Mouse (Mus musculus) myocyte (in vitro differentiated cells): ENCODE measurements at regions not wholly inside any gene's neighbourhood (a gene's known extent, or its start where the extent isn't known, plus 50 kb on each side); places are given as distances from the start of the nearest gene placed in this dataset.

Experiments used
- H3K27me3 ChIP-seq: one replicate; pipeline ENCODE4 v1.6.1; 2011; ENCODE audit not compliant: control insufficient read depth, insufficient read depth, insufficient read length
- H3K36me3 ChIP-seq: one replicate; pipeline ENCODE4 v1.6.1; 2011; ENCODE audit not compliant: control insufficient read depth, insufficient read depth
- H3K4me2 ChIP-seq: one replicate; pipeline ENCODE4 v1.6.1; 2011; ENCODE audit warnings: low read depth, control low read depth
- H3K4me3 ChIP-seq: one replicate; pipeline ENCODE4 v1.5.1; 2011; ENCODE audit warnings: mild to moderate bottlenecking, control low read depth, moderate library complexity
- H3K79me2 ChIP-seq: one replicate; pipeline ENCODE4 v1.6.1; 2011; ENCODE audit not compliant: control insufficient read depth, insufficient read depth
- H3ac ChIP-seq: one replicate; pipeline ENCODE4 v1.6.1; 2011; ENCODE audit not compliant: control insufficient read depth, insufficient read length
- CEBPB ChIP-seq: IDR thresholded peaks from 2 replicates; pipeline ENCODE4 v1.6.1; 2011; ENCODE audit warnings: mild to moderate bottlenecking, moderate library complexity; ENCODE audit not compliant: poor library complexity, insufficient read depth, severe bottlenecking
- E2F4 ChIP-seq: IDR thresholded peaks from one replicate; pipeline ENCODE4 v1.6.1; 2011; ENCODE audit warnings: mild to moderate bottlenecking, control low read depth, moderate library complexity; ENCODE audit not compliant: insufficient read depth
- MAX ChIP-seq: IDR thresholded peaks from one replicate; pipeline ENCODE4 v1.6.1; 2011; ENCODE audit warnings: low read depth, mild to moderate bottlenecking, control low read depth
- MYOD1 ChIP-seq, 3 experiments: IDR thresholded peaks; one replicate each; pipeline ENCODE4 v1.6.1; 2011; ENCODE audit warnings: control low read depth in 2 of 3, low read depth in 2 of 3, mild to moderate bottlenecking in 2 of 3, moderate library complexity in 1 of 3; ENCODE audit not compliant: insufficient read length in 2 of 3, control insufficient read depth in 1 of 3
- MYOG ChIP-seq, 3 experiments: IDR thresholded peaks; one replicate each; pipeline ENCODE4 v1.6.1; 2011; ENCODE audit warnings: control low read depth in 2 of 3, low read depth in 2 of 3, mild to moderate bottlenecking in 2 of 3; ENCODE audit not compliant: insufficient read length in 2 of 3, control insufficient read depth in 1 of 3, insufficient read depth in 1 of 3
- POLR2A ChIP-seq: IDR thresholded peaks from one replicate; pipeline ENCODE4 v1.6.1; 2011; ENCODE audit warnings: low read depth, mild to moderate bottlenecking, control low read depth, moderate library complexity; ENCODE audit not compliant: insufficient read length
- POLR2AphosphoS2 ChIP-seq: IDR thresholded peaks from one replicate; pipeline ENCODE4 v1.6.1; 2011; ENCODE audit warnings: low read depth, control low read depth; ENCODE audit not compliant: insufficient read length
- REST ChIP-seq: IDR thresholded peaks from one replicate; pipeline ENCODE4 v1.6.1; 2011; ENCODE audit warnings: mild to moderate bottlenecking, control low read depth, moderate library complexity; ENCODE audit not compliant: insufficient read depth, insufficient read length
- SRF ChIP-seq: IDR thresholded peaks from one replicate; pipeline ENCODE4 v1.6.1; 2011; ENCODE audit warnings: low read depth; ENCODE audit not compliant: control insufficient read depth, insufficient read length
- TCF12 ChIP-seq: IDR thresholded peaks from one replicate; pipeline ENCODE4 v1.6.1; 2011; ENCODE audit warnings: mild to moderate bottlenecking, control low read depth; ENCODE audit not compliant: poor library complexity, insufficient read depth, severe bottlenecking
- TCF3 ChIP-seq: IDR thresholded peaks from one replicate; pipeline ENCODE4 v1.6.1; 2011; ENCODE audit warnings: low read depth, control low read depth; ENCODE audit not compliant: insufficient read length
- USF1 ChIP-seq: IDR thresholded peaks from one replicate; pipeline ENCODE4 v1.6.1; 2011; ENCODE audit warnings: low read depth, mild to moderate bottlenecking, control low read depth, moderate library complexity

GRCm38 (mm10) chr10:98792019-98792741 lies 122.0 kb upstream of the Atp2b1 start:
- TF ChIP-seq MYOG (IDR thresholded peaks at IDR 0.05; ENCODE audit: control insufficient read depth in 1 of 3, insufficient read depth in 1 of 3, insufficient read length in 2 of 3, low read depth in 2 of 3) (no peak), MYOD1 (IDR thresholded peaks at IDR 0.05; ENCODE audit: control insufficient read depth in 1 of 3, insufficient read length in 2 of 3, low read depth in 2 of 3) (no peak), SRF (no peak), E2F4 (no peak), USF1 (no peak), TCF12 (no peak), MAX (no peak), TCF3 (no peak)
- Histone ChIP-seq H3K36me3 (no peaks in the 10 kb centered on the region), H3K27me3 (no peaks in the 10 kb centered on the region), H3ac (no peak overlapping the region), H3K4me2 (no peak overlapping the region), H3K79me2 (no peaks in the 10 kb centered on the region), H3K4me3 (no peak overlapping the region)

- Histone ChIP-seq H3K27me3 (no peaks in the 10 kb centered on the region), H3ac (no peak overlapping the region), H3K4me2 (no peak overlapping the region), H3K4me3 (no peak overlapping the region), H3K79me2 (no peaks in the 10 kb centered on the region), H3K36me3 (no peaks in the 10 kb centered on the region)
- TF ChIP-seq TCF3 (no peak), SRF (no peak), CEBPB (no peak), MYOG (IDR thresholded peaks at IDR 0.05; ENCODE audit: control insufficient read depth in 1 of 3, insufficient read depth in 1 of 3, insufficient read length in 2 of 3, low read depth in 2 of 3) (no peak), REST (no peak), MAX (no peak), POLR2A (no peak), TCF12 (no peak), USF1 (no peak), E2F4 (no peak), POLR2AphosphoS2 (no peak), MYOD1 (IDR thresholded peaks at IDR 0.05; ENCODE audit: control insufficient read depth in 1 of 3, insufficient read length in 2 of 3, low read depth in 2 of 3) (no peak)
Observed at GRCm38 (mm10) chr10:98793926-98794536, 120.2 kb upstream of the Atp2b1 start.

- no peak overlapping the region for H3K4me3 ChIP-seq
- TF ChIP-seq MYOD1 (IDR thresholded peaks at IDR 0.05; ENCODE audit: control insufficient read depth in 1 of 3, insufficient read length in 2 of 3, low read depth in 2 of 3) (no peak), TCF12 (no peak)
- H3K4me2 ChIP-seq: no peak overlapping the region
- H3K79me2 ChIP-seq: no peaks in the 10 kb centered on the region
- no peaks in the 10 kb centered on the region for H3K36me3 ChIP-seq
- H3K27me3 ChIP-seq: no peaks in the 10 kb centered on the region
- no peak overlapping the region for H3ac ChIP-seq
Observed at GRCm38 (mm10) chr10:98796016-98796415, 118.2 kb upstream of the Atp2b1 start.

GRCm38 (mm10) chr10:98798634-98799415 lies 115.4 kb upstream of the Atp2b1 start:
- Histone ChIP-seq H3ac (no peak overlapping the region), H3K27me3 (no peaks in the 10 kb centered on the region), H3K4me2 (no peak overlapping the region), H3K4me3 (no peak overlapping the region), H3K36me3 (no peaks in the 10 kb centered on the region), H3K79me2 (no peaks in the 10 kb centered on the region)
- TF ChIP-seq POLR2AphosphoS2: no peak
- no peak for TF ChIP-seq TCF12
- no peak for TF ChIP-seq CEBPB
- no peak for TF ChIP-seq E2F4
- no peak for TF ChIP-seq USF1
- no peak for TF ChIP-seq REST
- TF ChIP-seq MYOG (IDR thresholded peaks at IDR 0.05; ENCODE audit: control insufficient read depth in 1 of 3, insufficient read depth in 1 of 3, insufficient read length in 2 of 3, low read depth in 2 of 3): no peak
- TF ChIP-seq POLR2A: no peak
- no peak for TF ChIP-seq TCF3
- no peak for TF ChIP-seq MAX
- TF ChIP-seq MYOD1 (IDR thresholded peaks at IDR 0.05; ENCODE audit: control insufficient read depth in 1 of 3, insufficient read length in 2 of 3, low read depth in 2 of 3): no peak
- TF ChIP-seq SRF: no peak
